In the genomic region with DNA sequence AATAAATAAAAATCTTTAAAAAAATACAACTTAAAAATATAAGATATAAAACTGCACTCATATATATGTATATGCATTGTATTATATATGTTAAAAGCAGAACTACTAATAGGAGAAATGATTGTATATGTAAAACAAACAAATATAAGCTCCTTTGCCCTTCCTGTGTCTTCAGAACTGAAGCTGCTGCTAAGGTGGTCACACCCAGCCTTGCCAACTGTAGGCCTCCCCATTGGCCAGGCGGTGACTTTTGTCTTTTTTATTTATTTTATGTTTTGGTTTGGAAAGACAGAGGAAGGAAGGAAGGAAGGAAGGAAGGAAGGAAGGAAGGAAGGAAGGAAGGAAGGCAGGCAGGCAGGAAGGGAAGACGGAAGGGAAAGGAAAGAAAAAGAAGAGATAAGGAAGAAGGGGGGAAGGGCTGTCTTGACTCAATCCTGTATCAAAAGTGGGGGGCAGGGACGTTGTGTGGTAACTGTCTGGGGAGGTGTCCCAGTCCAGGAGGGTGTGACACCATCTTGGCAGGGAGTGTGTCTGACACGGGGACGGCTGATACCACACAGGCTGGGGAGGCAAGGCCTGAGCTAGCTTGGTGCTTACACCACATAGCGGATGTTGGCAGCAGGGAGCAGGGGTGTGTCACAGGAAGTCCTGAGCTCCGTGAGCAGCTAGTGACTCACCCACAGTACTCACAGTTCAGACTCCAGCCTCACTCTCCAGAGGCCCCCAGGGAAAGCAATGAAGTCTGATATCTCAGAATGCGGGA, we compare ENCODE assay signal across 8 mouse cellular contexts. TPM values are rescaled to one million over a fixed set of nuclear protein-coding genes. Genes with fewer than 3 reads are reported as not detected.
A peak's percentile ranks its signal among the peaks of the same experiment; 100 is the strongest.
DNase-seq lines count a peak whose midpoint lies in the region; ATAC-seq and TF ChIP-seq lines count a peak whose summit lies in the region.

No protein-coding gene starts in this region.

- no peak overlapping the region for H3K9ac ChIP-seq in forebrain, postnatal 0 days
- H3K9ac ChIP-seq in forebrain, embryonic 12.5 days: no peak overlapping the region
- no peak overlapping the region for H3K9ac ChIP-seq in heart, embryonic 15.5 days
- H3K9ac ChIP-seq in limb, embryonic 14.5 days (ENCODE audit: low read depth, low read length, severe bottlenecking): no peak overlapping the region

- H3K4me1 ChIP-seq in forebrain, postnatal 0 days (ENCODE audit: insufficient read depth): no peaks in the 10 kb centered on the region
- H3K4me1 ChIP-seq in forebrain, embryonic 12.5 days: no peaks in the 10 kb centered on the region
- H3K4me1 ChIP-seq in heart, embryonic 15.5 days (replicated peaks): peaks cover 25% of the 10 kb centered on the region
- no peaks in the 10 kb centered on the region for H3K4me1 ChIP-seq in limb, embryonic 14.5 days (ENCODE audit: control insufficient read depth, insufficient read depth, low read length)

- H3K27ac ChIP-seq in forebrain, postnatal 0 days (ENCODE audit: low read depth, low read length): no peak overlapping the region
- no peak overlapping the region for H3K27ac ChIP-seq in forebrain, embryonic 12.5 days
- peak overlapping the region; percentile 78 for H3K27ac ChIP-seq in heart, embryonic 15.5 days
- H3K27ac ChIP-seq in limb, embryonic 14.5 days (replicated peaks; ENCODE audit: low read depth, low read length): no peak overlapping the region

- DNase-seq in forebrain, postnatal 0 days: no peak
- peak; percentile 95 for DNase-seq in c-Kit-positive CD71-positive TER-119-negative erythroid progenitor cells, embryonic 14.5 days (ENCODE audit: low read depth)
- peak; percentile 42 for DNase-seq in limb, embryonic 14.5 days (ENCODE audit: low spot score)
- peak; percentile 94 to 96 for DNase-seq in natural killer cell, adult 2 months (ENCODE audit: low spot score in 2 of 2)
- no peak for DNase-seq in right cerebral cortex, postnatal 14 days
- DNase-seq in cerebellum, postnatal 10 days: no peak

- no peaks in the 10 kb centered on the region for H3K36me3 ChIP-seq in forebrain, postnatal 0 days (ENCODE audit: insufficient read depth)
- no peaks in the 10 kb centered on the region for H3K36me3 ChIP-seq in forebrain, embryonic 12.5 days (replicated peaks)
- no peaks in the 10 kb centered on the region for H3K36me3 ChIP-seq in heart, embryonic 15.5 days
- H3K36me3 ChIP-seq in limb, embryonic 14.5 days (ENCODE audit: control insufficient read depth, insufficient read depth, low read length): no peaks in the 10 kb centered on the region

- no peak overlapping the region for H3K4me2 ChIP-seq in forebrain, postnatal 0 days (ENCODE audit: low read depth)
- no peak overlapping the region for H3K4me2 ChIP-seq in forebrain, embryonic 12.5 days
- peak overlapping the region; percentile 34 for H3K4me2 ChIP-seq in heart, embryonic 15.5 days
- H3K4me2 ChIP-seq in limb, embryonic 14.5 days (replicated peaks; ENCODE audit: low read depth, low read length, severe bottlenecking): no peak overlapping the region

- TF ChIP-seq POLR2A in limb, embryonic 14.5 days (IDR thresholded peaks at IDR 0.05; ENCODE audit: borderline replicate concordance, extremely low read depth, insufficient read depth, insufficient read length): no peak

- no peaks in the 10 kb centered on the region for H3K27me3 ChIP-seq in forebrain, postnatal 0 days (ENCODE audit: insufficient read depth, low read length)
- no peaks in the 10 kb centered on the region for H3K27me3 ChIP-seq in forebrain, embryonic 12.5 days
- H3K27me3 ChIP-seq in heart, embryonic 15.5 days: no peaks in the 10 kb centered on the region
- H3K27me3 ChIP-seq in limb, embryonic 14.5 days (ENCODE audit: control insufficient read depth, insufficient read depth, low read length): no peaks in the 10 kb centered on the region

- WGBS in forebrain, postnatal 0 days: 69% methylated on average over 8 of the region's 8 CpGs
- WGBS in forebrain, embryonic 12.5 days: 73% methylated on average over 8 of the region's 8 CpGs
- 19% methylated on average over 8 of the region's 8 CpGs for WGBS in heart, embryonic 15.5 days
- WGBS in limb, embryonic 14.5 days: 57% methylated on average over 8 of the region's 8 CpGs

- peak; percentile 25; the same call in 1 of the 2 replicates for ATAC-seq in forebrain, postnatal 0 days
- no peak for ATAC-seq in forebrain, embryonic 12.5 days (ENCODE audit: low FRiP score)
- peak; percentile 85 for ATAC-seq in heart, embryonic 15.5 days (replicated peaks; ENCODE audit: insufficient number of reproducible peaks, insufficient read depth, low FRiP score, low read depth)
- no peak; the same call in 1 of the 2 replicates for ATAC-seq in limb, embryonic 14.5 days (ENCODE audit: low FRiP score, low read depth)

- TF ChIP-seq CTCF in forebrain, postnatal 0 days (IDR thresholded peaks at IDR 0.05; ENCODE audit: low read depth): no peak

- no peaks in the 10 kb centered on the region for H3K9me3 ChIP-seq in forebrain, postnatal 0 days (ENCODE audit: low read length)
- H3K9me3 ChIP-seq in forebrain, embryonic 12.5 days: no peaks in the 10 kb centered on the region
- no peaks in the 10 kb centered on the region for H3K9me3 ChIP-seq in heart, embryonic 15.5 days (replicated peaks)
- no peaks in the 10 kb centered on the region for H3K9me3 ChIP-seq in limb, embryonic 14.5 days (ENCODE audit: control insufficient read depth, low read length)

- H3K4me3 ChIP-seq in forebrain, postnatal 0 days (ENCODE audit: low read depth, low read length): no peak overlapping the region
- no peak overlapping the region for H3K4me3 ChIP-seq in forebrain, embryonic 12.5 days (replicated peaks)
- no peak overlapping the region for H3K4me3 ChIP-seq in heart, embryonic 15.5 days
- H3K4me3 ChIP-seq in limb, embryonic 14.5 days (replicated peaks; ENCODE audit: low read length): no peak overlapping the region

RNA-seq across cellular contexts. Expression of a gene that starts 13.9 kb away (rescaled TPM):
- 5,288 and 5,744 TPM in 2 replicates for total RNA-seq in forebrain, postnatal 0 days (2014; rRNA removed)
- 19,349 and 21,354 TPM in 2 replicates for polyA plus RNA-seq in forebrain, postnatal 0 days (2015; fragmentation: Nextera tagmentation; extraction: Ambion mirVana)
- polyA plus RNA-seq in forebrain, embryonic 12.5 days (2016; fragmentation: Nextera tagmentation; extraction: Ambion mirVana): 12,389 and 14,301 TPM in 2 replicates
- 5,943 and 6,493 TPM in 2 replicates for polyA plus RNA-seq in heart, embryonic 15.5 days (2015; fragmentation: Nextera tagmentation; extraction: Ambion mirVana)
- polyA plus RNA-seq in limb, embryonic 14.5 days (2012; rRNA removed): 2,733 and 3,354 TPM in 2 replicates
- 14,101 and 14,367 TPM in 2 replicates for polyA plus RNA-seq in limb, embryonic 14.5 days (2014; fragmentation: Nextera tagmentation; extraction: Ambion mirVana)

RNA-seq across cellular contexts. Expression of a gene that starts 25.3 kb away (rescaled TPM):
- total RNA-seq in forebrain, postnatal 0 days (2014; rRNA removed): 24.9 and 38.0 TPM in 2 replicates
- polyA plus RNA-seq in forebrain, postnatal 0 days (2015; fragmentation: Nextera tagmentation; extraction: Ambion mirVana): 14.9 and 27.0 TPM in 2 replicates
- 24.0 and 24.6 TPM in 2 replicates for polyA plus RNA-seq in forebrain, embryonic 12.5 days (2016; fragmentation: Nextera tagmentation; extraction: Ambion mirVana)
- polyA plus RNA-seq in heart, embryonic 15.5 days (2015; fragmentation: Nextera tagmentation; extraction: Ambion mirVana): 7.7 and 9.9 TPM in 2 replicates
- polyA plus RNA-seq in limb, embryonic 14.5 days (2012; rRNA removed): 12.5 and 21.1 TPM in 2 replicates
- 9.4 and 10.2 TPM in 2 replicates for polyA plus RNA-seq in limb, embryonic 14.5 days (2014; fragmentation: Nextera tagmentation; extraction: Ambion mirVana)

RNA-seq across cellular contexts. Expression of a gene that starts 39.7 kb away (rescaled TPM):
- total RNA-seq in forebrain, postnatal 0 days (2014; rRNA removed): 394 and 457 TPM in 2 replicates
- polyA plus RNA-seq in forebrain, postnatal 0 days (2015; fragmentation: Nextera tagmentation; extraction: Ambion mirVana): 522 and 558 TPM in 2 replicates
- 665 and 748 TPM in 2 replicates for polyA plus RNA-seq in forebrain, embryonic 12.5 days (2016; fragmentation: Nextera tagmentation; extraction: Ambion mirVana)
- 108 and 137 TPM in 2 replicates for polyA plus RNA-seq in heart, embryonic 15.5 days (2015; fragmentation: Nextera tagmentation; extraction: Ambion mirVana)
- 395 and 512 TPM in 2 replicates for polyA plus RNA-seq in limb, embryonic 14.5 days (2012; rRNA removed)
- 356 and 368 TPM in 2 replicates for polyA plus RNA-seq in limb, embryonic 14.5 days (2014; fragmentation: Nextera tagmentation; extraction: Ambion mirVana)

Comparison
In these comparisons a context has a peak if more than half of its experiments do, and no peak if none do; other contexts are left out.
1. ATAC-seq: peak in forebrain, postnatal 0 days (single experiment) and heart, embryonic 15.5 days (single experiment); none in forebrain, embryonic 12.5 days (single experiment) and limb, embryonic 14.5 days (single experiment).
2. DNase-seq: peak in c-Kit-positive CD71-positive TER-119-negative erythroid progenitor cells, embryonic 14.5 days (single experiment), limb, embryonic 14.5 days (single experiment) and natural killer cell, adult 2 months (2 of 2); none in forebrain, postnatal 0 days (single experiment), right cerebral cortex, postnatal 14 days (single experiment) and cerebellum, postnatal 10 days (0 of 2).